8 mouse cellular contexts compared by ENCODE assay signal in genomic region chr4:43973526-43973981, GRCm38 (mm10). TPM values are rescaled to one million over a fixed set of nuclear protein-coding genes. Genes with fewer than 3 reads are reported as not detected.
DNase-seq lines count a peak whose midpoint lies in the region; ATAC-seq and TF ChIP-seq lines count a peak whose summit lies in the region.
"Had no signal": no experiment of that assay in that cellular context is flagged by ENCODE, and none has a peak within 500 bp of the region (broad histone marks: within the 10 kb centered on the region; RNA-seq: fewer than 3 reads in every experiment).

No protein-coding gene starts in this region.

- peak; percentile 62 for ATAC-seq in hindbrain, postnatal 0 days
- ATAC-seq in midbrain, embryonic 15.5 days (replicated peaks), result no peak

- H3K79me2 ChIP-seq in macrophage (ENCODE audit: inconsistent target), result no peaks in the 10 kb centered on the region

- peaks cover 4% of the 10 kb centered on the region; the same call in 1 of the 2 replicates for H3K4me1 ChIP-seq in lung, adult 2 months (ENCODE audit: control insufficient read depth, insufficient read depth, low read length)
- H3K4me1 ChIP-seq in embryonic facial prominence, embryonic 10.5 days, result peaks cover 47% of the 10 kb centered on the region
- peaks cover 4% of the 10 kb centered on the region; the same call in 1 of the 2 replicates for H3K4me1 ChIP-seq in hindbrain, postnatal 0 days (ENCODE audit: insufficient read depth, low read length)
- H3K4me1 ChIP-seq in midbrain, embryonic 15.5 days, result peaks cover 23% of the 10 kb centered on the region

- peaks cover 11% of the 10 kb centered on the region for H3K36me3 ChIP-seq in embryonic facial prominence, embryonic 10.5 days (replicated peaks)
- H3K36me3 ChIP-seq in hindbrain, postnatal 0 days (ENCODE audit: insufficient read depth, low read length), result no peaks in the 10 kb centered on the region
- no peaks in the 10 kb centered on the region for H3K36me3 ChIP-seq in macrophage (ENCODE audit: inconsistent target)
- H3K36me3 ChIP-seq in midbrain, embryonic 15.5 days (replicated peaks), result no peaks in the 10 kb centered on the region

- DNase-seq in lung, adult 18-20 months, result peak; percentile 78
- no peak for DNase-seq in lung, adult 2 months
- DNase-seq in T-cell, adult 2 months (ENCODE audit: low spot score), result peak; percentile 47
- DNase-seq in embryonic facial prominence, embryonic 10.5 days (ENCODE audit: low spot score), result no peak
- DNase-seq in hindbrain, postnatal 0 days (ENCODE audit: low spot score), result peak; percentile 72

- TF ChIP-seq POLR2A in lung, adult 2 months (IDR thresholded peaks at IDR 0.05; ENCODE audit: borderline replicate concordance, extremely low read depth, low read depth, low read length), result no peak

- 0 out of 2 replicates have a peak overlapping the region, but pooled peaks have one; percentile 45 for H3K27ac ChIP-seq in embryonic facial prominence, embryonic 10.5 days (replicated peaks)
- H3K27ac ChIP-seq in hindbrain, postnatal 0 days, result peak overlapping the region; percentile 20; the same call in 1 of the 2 replicates
- H3K27ac ChIP-seq in macrophage, result peak overlapping the region; percentile 53
- H3K27ac ChIP-seq in midbrain, embryonic 15.5 days, result no peak overlapping the region

- H3K27me3 ChIP-seq in embryonic facial prominence, embryonic 10.5 days (replicated peaks; ENCODE audit: low read depth, poor library complexity, severe bottlenecking), result peaks cover 8% of the 10 kb centered on the region; the same call in 1 of the 2 replicates
- no peaks in the 10 kb centered on the region for H3K27me3 ChIP-seq in hindbrain, postnatal 0 days (ENCODE audit: insufficient read depth, low read length)
- H3K27me3 ChIP-seq in midbrain, embryonic 15.5 days (replicated peaks), result no peaks in the 10 kb centered on the region

- H3K9ac ChIP-seq in hindbrain, postnatal 0 days (replicated peaks; ENCODE audit: low read length), result no peak overlapping the region
- no peak overlapping the region for H3K9ac ChIP-seq in midbrain, embryonic 15.5 days

- 17% methylated on average over 4 of the region's 4 CpGs for WGBS in lung, adult 2 months
- WGBS in embryonic facial prominence, embryonic 10.5 days, result 69% methylated on average over 4 of the region's 4 CpGs
- WGBS in hindbrain, postnatal 0 days, result 14% methylated on average over 4 of the region's 4 CpGs
- WGBS in macrophage (ENCODE audit: missing documents), result 0% methylated on average over 4 of the region's 4 CpGs
- WGBS in midbrain, embryonic 15.5 days, result 28% methylated on average over 4 of the region's 4 CpGs

- no peak for TF ChIP-seq CTCF in lung, adult 2 months (IDR thresholded peaks at IDR 0.05; ENCODE audit: insufficient read depth, low read length)
- no peak for TF ChIP-seq CTCF in hindbrain, postnatal 0 days (IDR thresholded peaks at IDR 0.05; ENCODE audit: low read depth)

- H3K4me2 ChIP-seq in hindbrain, postnatal 0 days (ENCODE audit: low read depth, low read length), result no peak overlapping the region
- no peak overlapping the region for H3K4me2 ChIP-seq in midbrain, embryonic 15.5 days

- H3K4me3 ChIP-seq in lung, adult 2 months (replicated peaks; ENCODE audit: extremely low read depth, low read depth, low read length), result no peak overlapping the region
- no peak overlapping the region for H3K4me3 ChIP-seq in embryonic facial prominence, embryonic 10.5 days
- H3K4me3 ChIP-seq in hindbrain, postnatal 0 days (ENCODE audit: low read length), result no peak overlapping the region
- H3K4me3 ChIP-seq in macrophage (ENCODE audit: inconsistent target), result no peak overlapping the region
- H3K4me3 ChIP-seq in midbrain, embryonic 15.5 days, result no peak overlapping the region

- no peaks in the 10 kb centered on the region for H3K9me3 ChIP-seq in embryonic facial prominence, embryonic 10.5 days
- no peaks in the 10 kb centered on the region for H3K9me3 ChIP-seq in hindbrain, postnatal 0 days (ENCODE audit: low read length)
- no peaks in the 10 kb centered on the region for H3K9me3 ChIP-seq in midbrain, embryonic 15.5 days

RNA-seq across cellular contexts. Expression of gene Ccin, which starts 9.7 kb away (rescaled TPM):
- 0.07 and 0.14 TPM in 2 replicates for polyA plus RNA-seq in lung, adult 2 months (2012; rRNA removed)
- not detected in 2 replicates for polyA plus RNA-seq in embryonic facial prominence, embryonic 10.5 days (2016; fragmentation: Nextera tagmentation; extraction: Ambion mirVana)
- 0.29 TPM in 1 of 2 replicates, not detected in the other for total RNA-seq in hindbrain, postnatal 0 days (2014; rRNA removed)
- polyA plus RNA-seq in hindbrain, postnatal 0 days (2015; fragmentation: Nextera tagmentation; extraction: Ambion mirVana), result not detected in 2 replicates
- not detected for total RNA-seq in macrophage (2018; cell fraction: chromatin; rRNA removed)
- total RNA-seq in macrophage (2018; cell fraction: cytosol; rRNA removed), result not detected
- total RNA-seq in macrophage (2018; cell fraction: nucleus; rRNA removed), result under 1 TPM in 1 of 26 experiments, not detected in 25; 0.29 TPM
- not detected in 3 replicates for polyA plus RNA-seq in macrophage (2018)
- polyA plus RNA-seq in midbrain, embryonic 15.5 days (2015; fragmentation: Nextera tagmentation; extraction: Ambion mirVana), result not detected in 2 replicates
- total RNA-seq: left cerebral cortex, postnatal 36 days had no signal

RNA-seq across cellular contexts. Expression of gene Glipr2, which starts 16.4 kb away (rescaled TPM):
- 14.3 and 18.1 TPM in 2 replicates for polyA plus RNA-seq in lung, adult 2 months (2012; rRNA removed)
- 55.8 and 75.8 TPM in 2 replicates for polyA plus RNA-seq in embryonic facial prominence, embryonic 10.5 days (2016; fragmentation: Nextera tagmentation; extraction: Ambion mirVana)
- total RNA-seq in hindbrain, postnatal 0 days (2014; rRNA removed), result 24.9 and 27.8 TPM in 2 replicates
- 21.0 and 23.4 TPM in 2 replicates for polyA plus RNA-seq in hindbrain, postnatal 0 days (2015; fragmentation: Nextera tagmentation; extraction: Ambion mirVana)
- total RNA-seq in macrophage (2018; cell fraction: chromatin; rRNA removed), result 10 to 100 TPM in 2 of 26 experiments, 1 to 10 TPM in 14, under 1 TPM in 5, not detected in 5; 0.31 to 18.3 (median 1.9) TPM
- 10 to 100 TPM in 6 of 26 experiments, 1 to 10 TPM in 20; 1.8 to 14.4 (median 7.5) TPM for total RNA-seq in macrophage (2018; cell fraction: cytosol; rRNA removed)
- total RNA-seq in macrophage (2018; cell fraction: nucleus; rRNA removed), result 10 to 100 TPM in 4 of 26 experiments, 1 to 10 TPM in 17, under 1 TPM in 3, not detected in 2; 0.48 to 20.8 (median 5.3) TPM
- 1.7 to 2.7 TPM (median 2.0 TPM) in 3 replicates for polyA plus RNA-seq in macrophage (2018)
- polyA plus RNA-seq in midbrain, embryonic 15.5 days (2015; fragmentation: Nextera tagmentation; extraction: Ambion mirVana), result 28.6 and 29.2 TPM in 2 replicates

RNA-seq across cellular contexts. Expression of gene Clta, which starts 30.7 kb away (rescaled TPM):
- 165 and 187 TPM in 2 replicates for polyA plus RNA-seq in lung, adult 2 months (2012; rRNA removed)
- polyA plus RNA-seq in embryonic facial prominence, embryonic 10.5 days (2016; fragmentation: Nextera tagmentation; extraction: Ambion mirVana), result 212 and 222 TPM in 2 replicates
- total RNA-seq in hindbrain, postnatal 0 days (2014; rRNA removed), result 366 and 404 TPM in 2 replicates
- polyA plus RNA-seq in hindbrain, postnatal 0 days (2015; fragmentation: Nextera tagmentation; extraction: Ambion mirVana), result 379 and 380 TPM in 2 replicates
- 100 to 1,000 TPM in 4 of 26 experiments, 10 to 100 TPM in 22; 43.3 to 129 (median 74.1) TPM for total RNA-seq in macrophage (2018; cell fraction: chromatin; rRNA removed)
- total RNA-seq in macrophage (2018; cell fraction: cytosol; rRNA removed), result 1,000 to 10,000 TPM in 1 of 26 experiments, 100 to 1,000 TPM in 25; 474 to 1,048 (median 650) TPM
- total RNA-seq in macrophage (2018; cell fraction: nucleus; rRNA removed), result 100 to 1,000 TPM; 108 to 364 (median 196) TPM
- polyA plus RNA-seq in macrophage (2018), result 719 to 1,119 TPM (median 1,119 TPM) in 3 replicates
- 331 and 334 TPM in 2 replicates for polyA plus RNA-seq in midbrain, embryonic 15.5 days (2015; fragmentation: Nextera tagmentation; extraction: Ambion mirVana)

Comparison
In these comparisons a context has a peak if more than half of its experiments do, and no peak if none do; other contexts are left out.
1. DNase-seq: peak in lung, adult 18-20 months (2 of 2), T-cell, adult 2 months (single experiment) and hindbrain, postnatal 0 days (single experiment); none in lung, adult 2 months (single experiment) and embryonic facial prominence, embryonic 10.5 days (single experiment).